Mouse (Mus musculus) MEL (cell line): ENCODE data around the gene Fam185a. TPM values are rescaled to one million over a fixed set of nuclear protein-coding genes. Genes with fewer than 3 reads are reported as not detected.

Experiments used
- DNase-seq: peaks from one replicate; pipeline ENCODE4 v3.0.0; 2011; ENCODE audit warnings: low read depth, low spot score
- H3K27ac ChIP-seq: 2 replicates; pipeline ENCODE4 v1.5.1; 2012; ENCODE audit warnings: low read depth, mild to moderate bottlenecking, control low read depth, low read length, moderate library complexity; ENCODE audit not compliant: control insufficient read depth
- H3K27me3 ChIP-seq, 2 experiments: fragments of 150-350 bp in 1 of 2; sonication (generic) in 1 of 2; 2 replicates each; pipeline ENCODE4 v1.6.1; 2012; ENCODE audit warnings: low read length in 2 of 2, mild to moderate bottlenecking in 2 of 2, improper control_type of control experiment in 1 of 2, moderate library complexity in 1 of 2; ENCODE audit not compliant: insufficient read depth in 2 of 2, control insufficient read depth in 1 of 2
- H3K36me3 ChIP-seq, 2 experiments: 2 replicates each; pipeline ENCODE4 v1.6.1; 2012 to 2014; ENCODE audit warnings: low read length in 2 of 2, improper control_type of control experiment in 1 of 2, inconsistent platforms in 1 of 2, mild to moderate bottlenecking in 1 of 2; ENCODE audit not compliant: insufficient read depth in 2 of 2, control insufficient read depth in 1 of 2
- H3K4me1 ChIP-seq, 2 experiments: fragments of 150-350 bp in 1 of 2; sonication (generic) in 1 of 2; 2 replicates each; pipeline ENCODE4 v1.6.1; 2012; ENCODE audit warnings: low read length in 2 of 2, improper control_type of control experiment in 1 of 2, mild to moderate bottlenecking in 1 of 2; ENCODE audit not compliant: insufficient read depth in 2 of 2, control insufficient read depth in 1 of 2
- H3K4me3 ChIP-seq, 2 experiments: fragments of 150-350 bp in 1 of 2; sonication (generic) in 1 of 2; 2 replicates each; pipeline ENCODE4 v1.5.1; 2012; ENCODE audit warnings: low read depth in 2 of 2, low read length in 2 of 2, mild to moderate bottlenecking in 2 of 2, moderate library complexity in 2 of 2, control low read depth in 1 of 2, improper control_type of control experiment in 1 of 2; ENCODE audit not compliant: control insufficient read depth in 1 of 2, insufficient read depth in 1 of 2
- H3K79me2 ChIP-seq: 2 replicates; pipeline ENCODE4 v1.6.1; 2012; ENCODE audit warnings: mild to moderate bottlenecking, low read length, moderate library complexity; ENCODE audit not compliant: control insufficient read depth, poor library complexity, insufficient read depth
- H3K9ac ChIP-seq: 2 replicates; pipeline ENCODE4 v1.6.1; 2012; ENCODE audit warnings: low read depth, mild to moderate bottlenecking, control low read depth, low read length, moderate library complexity; ENCODE audit not compliant: control insufficient read depth, poor library complexity, severe bottlenecking
- H3K9me3 ChIP-seq: fragments of 150-350 bp; sonication (generic); replicated peaks from 2 replicates; pipeline ENCODE4 v1.6.1; 2012; ENCODE audit warnings: mild to moderate bottlenecking, low read length, improper control_type of control experiment, moderate library complexity; ENCODE audit not compliant: insufficient read depth
- CHD1 ChIP-seq: IDR thresholded peaks from 2 replicates; pipeline ENCODE4 v1.6.1; 2012; ENCODE audit warnings: low read depth, mild to moderate bottlenecking, inconsistent platforms, low read length, improper control_type of control experiment
- ELF1 ChIP-seq: IDR thresholded peaks from 2 replicates; pipeline ENCODE4 v1.6.1; 2014; ENCODE audit warnings: low read depth, mild to moderate bottlenecking, inconsistent platforms, low read length, improper control_type of control experiment, moderate library complexity
- MAFK ChIP-seq: IDR thresholded peaks from 2 replicates; pipeline ENCODE4 v1.6.1; 2011; ENCODE audit warnings: low read depth, mild to moderate bottlenecking, low read length, improper control_type of control experiment, borderline replicate concordance
- MAX ChIP-seq: IDR thresholded peaks from 2 replicates; pipeline ENCODE4 v1.6.1; 2011; ENCODE audit warnings: low read length, improper control_type of control experiment
- MAZ ChIP-seq: IDR thresholded peaks from 2 replicates; pipeline ENCODE4 v1.6.1; 2012; ENCODE audit warnings: low read depth, mild to moderate bottlenecking, inconsistent platforms, low read length, improper control_type of control experiment
- MEF2A ChIP-seq: IDR thresholded peaks from 2 replicates; pipeline ENCODE4 v1.6.1; 2014; ENCODE audit warnings: low read depth, mild to moderate bottlenecking, inconsistent platforms, low read length, improper control_type of control experiment; ENCODE audit not compliant: poor library complexity, insufficient replicate concordance, severe bottlenecking; ENCODE audit errors: extremely low read depth
- NELFE ChIP-seq: IDR thresholded peaks from 2 replicates; pipeline ENCODE4 v1.6.1; 2011; ENCODE audit warnings: low read depth, low read length, improper control_type of control experiment
- NRF1 ChIP-seq: IDR thresholded peaks from 2 replicates; pipeline ENCODE4 v1.6.1; 2014; ENCODE audit warnings: low read depth, mild to moderate bottlenecking, inconsistent platforms, low read length, improper control_type of control experiment, moderate library complexity; ENCODE audit not compliant: poor library complexity, insufficient read depth, severe bottlenecking
- POLR2AphosphoS5 ChIP-seq: IDR thresholded peaks from 2 replicates; pipeline ENCODE4 v1.6.1; 2012; ENCODE audit warnings: low read depth, borderline replicate concordance, mild to moderate bottlenecking, inconsistent platforms, low read length, moderate library complexity, mixed read lengths
- RAD21 ChIP-seq: IDR thresholded peaks from 2 replicates; pipeline ENCODE4 v1.6.1; 2011; ENCODE audit warnings: mild to moderate bottlenecking, low read depth, low read length, improper control_type of control experiment
- RCOR1 ChIP-seq: IDR thresholded peaks from 2 replicates; pipeline ENCODE4 v1.6.1; 2012; ENCODE audit warnings: low read depth, mild to moderate bottlenecking, inconsistent platforms, low read length, improper control_type of control experiment
- SIN3A ChIP-seq: IDR thresholded peaks from 2 replicates; pipeline ENCODE4 v1.6.1; 2012; ENCODE audit warnings: low read length, improper control_type of control experiment, inconsistent platforms
- SMC3 ChIP-seq: IDR thresholded peaks from 2 replicates; pipeline ENCODE4 v1.6.1; 2011; ENCODE audit warnings: low read depth, low read length, improper control_type of control experiment
- TAL1 ChIP-seq: IDR thresholded peaks from 2 replicates; pipeline ENCODE4 v1.6.1; 2012; ENCODE audit warnings: mild to moderate bottlenecking, inconsistent platforms, low read length, moderate library complexity, mixed read lengths
- TBP ChIP-seq: IDR thresholded peaks from 2 replicates; pipeline ENCODE4 v1.8.0; 2011; ENCODE audit warnings: low read depth, low read length, improper control_type of control experiment
- UBTF ChIP-seq: IDR thresholded peaks from 2 replicates; pipeline ENCODE4 v1.6.1; 2012; ENCODE audit warnings: low read depth, mild to moderate bottlenecking, inconsistent platforms, low read length, improper control_type of control experiment, moderate library complexity, borderline replicate concordance; ENCODE audit not compliant: insufficient read depth
- USF1 ChIP-seq: IDR thresholded peaks from 2 replicates; pipeline ENCODE4 v1.6.1; 2014; ENCODE audit warnings: low read depth, mild to moderate bottlenecking, inconsistent platforms, low read length, improper control_type of control experiment, moderate library complexity
- USF2 ChIP-seq, 2 experiments: IDR thresholded peaks; 2 replicates each; pipeline ENCODE4 v1.6.1; 2011 to 2012; ENCODE audit warnings: improper control_type of control experiment in 2 of 2, low read length in 2 of 2, borderline replicate concordance in 1 of 2, inconsistent platforms in 1 of 2, low read depth in 1 of 2, mild to moderate bottlenecking in 1 of 2; ENCODE audit not compliant: insufficient read depth in 1 of 2
- ZC3H11A ChIP-seq: IDR thresholded peaks from 2 replicates; pipeline ENCODE4 v1.6.1; 2012; ENCODE audit warnings: low read depth, mild to moderate bottlenecking, inconsistent platforms, low read length, improper control_type of control experiment
- polyA plus RNA-seq, 2 experiments: library from polyadenylated mRNA; stranded (reverse) in 1 of 2; unstranded in 1 of 2; fragments of >175 nt in 1 of 2; fragments of >200 nt in 1 of 2; gene quantifications; 2 replicates each; pipeline versions ENCODE4 v1.2.1 to v1.2.4; 2012; ENCODE audit warnings: low replicate concordance in 2 of 2, low read depth in 1 of 2; ENCODE audit not compliant: insufficient read length in 2 of 2, insufficient read depth in 1 of 2, missing spikeins in 1 of 2
- total RNA-seq: library from RNA; depleted of rRNA; stranded (reverse); fragments of 300-350 nt; gene quantifications from 2 replicates; pipeline ENCODE4 v1.2.3, GENCODE M21; 2012

The Fam185a gene
- total and polyA plus RNA-seq, 3 experiments: 20.2 to 28.3 TPM; not detected in 1

- Histone ChIP-seq H3K4me1 (peaks cover 0 to 8% of the 10 kb centered on the region in 2 experiments; a peak in 1 of 4 replicates), H3K79me2 (no peaks in the 10 kb centered on the region), H3K27me3 (no peaks in the 10 kb centered on the region; a peak in 1 of 4 replicates), H3K9me3 (no peaks in the 10 kb centered on the region), H3K36me3 (no peaks in the 10 kb centered on the region; a peak in 1 of 4 replicates), H3K9ac (no peak overlapping the region), H3K27ac (no peak overlapping the region), H3K4me3 (no peak overlapping the region)
- DNase-seq: no peak
- TF ChIP-seq MAX (no peak), ZC3H11A (no peak), CHD1 (no peak), USF2 (IDR thresholded peaks at IDR 0.05; ENCODE audit: borderline replicate concordance in 1 of 2, insufficient read depth in 1 of 2, low read depth in 1 of 2, low read length in 2 of 2) (no peak), RCOR1 (no peak), TAL1 (no peak), TBP (no peak), MEF2A (no peak), POLR2AphosphoS5 (no peak), NELFE (no peak), ELF1 (no peak), UBTF (no peak), NRF1 (no peak)
Measured at GRCm38 (mm10) chr5:21518207-21518606, 93.4 kb downstream of the Fam185a start.

GRCm38 (mm10) chr5:21519166-21519565, 94.4 kb downstream of the Fam185a start:
- no peaks in the 10 kb centered on the region; a peak in 1 of 4 replicates for H3K27me3 ChIP-seq
- no peaks in the 10 kb centered on the region for H3K79me2 ChIP-seq
- no peaks in the 10 kb centered on the region for H3K9me3 ChIP-seq
- peaks cover 0 to 8% of the 10 kb centered on the region in 2 experiments; a peak in 1 of 4 replicates for H3K4me1 ChIP-seq
- DNase-seq: no peak
- no peak overlapping the region for H3K4me3 ChIP-seq
- TF ChIP-seq POLR2AphosphoS5: no peak
- no peak for TF ChIP-seq MAFK
- TF ChIP-seq RAD21: no peak
- TF ChIP-seq MAZ: no peak
- TF ChIP-seq SMC3: no peak
- no peak for TF ChIP-seq ELF1
- TF ChIP-seq SIN3A: no peak
- no peak for TF ChIP-seq USF2 (IDR thresholded peaks at IDR 0.05; ENCODE audit: borderline replicate concordance in 1 of 2, insufficient read depth in 1 of 2, low read depth in 1 of 2, low read length in 2 of 2)
- TF ChIP-seq USF1: no peak
- TF ChIP-seq TBP: no peak
- H3K36me3 ChIP-seq: no peaks in the 10 kb centered on the region; a peak in 1 of 4 replicates
- no peak overlapping the region for H3K27ac ChIP-seq
- no peak overlapping the region for H3K9ac ChIP-seq
